Mouse (Mus musculus): ENCODE measurements around the gene Cd200.

- TF ChIP-seq CTCF (IDR thresholded peaks at IDR 0.05) = no peak
- TF ChIP-seq EP300 (IDR thresholded peaks at IDR 0.05) = no peak
These were observed 11.4 kb downstream of the Cd200 start for GRCm38 (mm10) chr16:45397440-45397839.

All from lung, postnatal 0 days (tissue).